Mouse (Mus musculus): ENCODE data around the gene Nr1i2. TPM values are rescaled to one million over a fixed set of nuclear protein-coding genes. Genes with fewer than 3 reads are reported as not detected.
"Not testable (repeated sequence)": the region's sequence is repeated elsewhere in the genome, so short reads cannot be mapped to it uniquely, and the experiment has no call there.

Nr1i2 gene
- polyA plus RNA-seq, 1 experiment from 2014 or later, result 12.1 TPM

GRCm38 (mm10) chr16:38245849-38246585, 48.6 kb downstream of the Nr1i2 start:
- Histone ChIP-seq H3K4me3 (replicated peaks) (no peak overlapping the region), H3K4me2 (replicated peaks) (no peak overlapping the region), H3K27me3 (replicated peaks) (no peaks in the 10 kb centered on the region), H3K36me3 (no peaks in the 10 kb centered on the region), H3K4me1 (replicated peaks) (0 out of 2 replicates have a peak, but pooled peaks cover 2% of the 10 kb centered on the region), H3K27ac (no peak overlapping the region), H3K9me3 (no peaks in the 10 kb centered on the region), H3K9ac (no peak overlapping the region)
- WGBS, result 77% methylated on average over 5 of the region's 5 CpGs
- ATAC-seq, result no peak

- Histone ChIP-seq H3K4me1 (replicated peaks) (0 out of 2 replicates have a peak, but pooled peaks cover 2% of the 10 kb centered on the region), H3K36me3 (0 out of 2 replicates have a peak, but pooled peaks cover 2% of the 10 kb centered on the region), H3K4me2 (replicated peaks) (no peak overlapping the region), H3K27ac (no peak overlapping the region), H3K27me3 (replicated peaks) (no peaks in the 10 kb centered on the region), H3K4me3 (replicated peaks) (no peak overlapping the region), H3K9me3 (no peaks in the 10 kb centered on the region), H3K9ac (no peak overlapping the region)
- no peak for ATAC-seq
- WGBS, result 60% methylated on average over 2 of the region's 2 CpGs
Observed at GRCm38 (mm10) chr16:38245379-38245778, 49.2 kb downstream of the Nr1i2 start.

GRCm38 (mm10) chr16:38244111-38244510, 50.5 kb downstream of the Nr1i2 start:
- 95% methylated on average over 6 of the region's 6 CpGs for WGBS

GRCm38 (mm10) chr16:38240167-38240566, 54.5 kb downstream of the Nr1i2 start:
- no peak for ATAC-seq
- H3K9ac ChIP-seq, result no peak overlapping the region
- no peak overlapping the region for H3K4me2 ChIP-seq (replicated peaks)
- no peaks in the 10 kb centered on the region for H3K4me1 ChIP-seq (replicated peaks)
- WGBS, result 95% methylated on average over 10 of the region's 10 CpGs
- no peaks in the 10 kb centered on the region for H3K27me3 ChIP-seq (replicated peaks)
- H3K27ac ChIP-seq, result no peak overlapping the region
- H3K4me3 ChIP-seq (replicated peaks), result no peak overlapping the region
- peaks cover 2% of the 10 kb centered on the region; the same call in 1 of the 2 replicates for H3K36me3 ChIP-seq
- H3K9me3 ChIP-seq, result no peaks in the 10 kb centered on the region

More at GRCm38 (mm10) chr16:38244111-38244510, 50.5 kb downstream of the Nr1i2 start:
- Histone ChIP-seq H3K4me1 (replicated peaks) (0 out of 2 replicates have a peak, but pooled peaks cover 2% of the 10 kb centered on the region), H3K4me3 (replicated peaks) (no peak overlapping the region), H3K27ac (no peak overlapping the region), H3K9me3 (no peaks in the 10 kb centered on the region), H3K36me3 (0 out of 2 replicates have a peak, but pooled peaks cover 2% of the 10 kb centered on the region), H3K27me3 (replicated peaks) (no peaks in the 10 kb centered on the region), H3K4me2 (replicated peaks) (no peak overlapping the region), H3K9ac (no peak overlapping the region)
- no peak for ATAC-seq

GRCm38 (mm10) chr16:38239729-38240128, 54.9 kb downstream of the Nr1i2 start:
- H3K27ac ChIP-seq, result no peak overlapping the region
- H3K27me3 ChIP-seq (replicated peaks), result no peaks in the 10 kb centered on the region
- no peak for ATAC-seq
- WGBS, result 70% methylated on average over 5 of the region's 5 CpGs
- peaks cover 2% of the 10 kb centered on the region; the same call in 1 of the 2 replicates for H3K36me3 ChIP-seq
- H3K4me1 ChIP-seq (replicated peaks), result no peaks in the 10 kb centered on the region
- no peak overlapping the region for H3K4me3 ChIP-seq (replicated peaks)
- H3K9ac ChIP-seq, result no peak overlapping the region
- no peak overlapping the region for H3K4me2 ChIP-seq (replicated peaks)
- H3K9me3 ChIP-seq, result no peaks in the 10 kb centered on the region

GRCm38 (mm10) chr16:38236936-38237585, 57.6 kb downstream of the Nr1i2 start:
- no peaks in the 10 kb centered on the region for H3K9me3 ChIP-seq

GRCm38 (mm10) chr16:38222491-38222890, 72.1 kb downstream of the Nr1i2 start:
- ATAC-seq; H3K4me3 ChIP-seq (replicated peaks); H3K4me1 ChIP-seq (replicated peaks); H3K9me3 ChIP-seq; H3K4me2 ChIP-seq (replicated peaks); H3K27me3 ChIP-seq (replicated peaks); H3K27ac ChIP-seq; H3K9ac ChIP-seq: not testable (repeated sequence)
- 95% methylated on average over 5 of the region's 5 CpGs for WGBS
- H3K36me3 ChIP-seq, result peaks cover 18% of the 10 kb centered on the region

More at GRCm38 (mm10) chr16:38236936-38237585, 57.6 kb downstream of the Nr1i2 start:
- H3K4me2 ChIP-seq (replicated peaks), result no peak overlapping the region
- H3K27ac ChIP-seq, result no peak overlapping the region
- no peak for ATAC-seq
- H3K36me3 ChIP-seq, result peaks cover 2% of the 10 kb centered on the region; the same call in 1 of the 2 replicates
- WGBS, result 52% methylated on average over 4 of the region's 4 CpGs
- H3K4me1 ChIP-seq (replicated peaks), result no peaks in the 10 kb centered on the region
- no peak overlapping the region for H3K4me3 ChIP-seq (replicated peaks)
- no peak overlapping the region for H3K9ac ChIP-seq
- H3K27me3 ChIP-seq (replicated peaks), result no peaks in the 10 kb centered on the region

- no peak overlapping the region for H3K9ac ChIP-seq
- 0 out of 2 replicates have a peak, but pooled peaks cover 4% of the 10 kb centered on the region for H3K36me3 ChIP-seq
- H3K4me3 ChIP-seq (replicated peaks), result no peak overlapping the region
- H3K27ac ChIP-seq, result no peak overlapping the region
- WGBS, result 91% methylated on average over 7 of the region's 7 CpGs
- no peak overlapping the region for H3K4me2 ChIP-seq (replicated peaks)
- ATAC-seq, result no peak
- no peaks in the 10 kb centered on the region for H3K9me3 ChIP-seq
- no peaks in the 10 kb centered on the region for H3K4me1 ChIP-seq (replicated peaks)
- H3K27me3 ChIP-seq (replicated peaks), result no peaks in the 10 kb centered on the region
Observed at GRCm38 (mm10) chr16:38205272-38205671, 89.4 kb downstream of the Nr1i2 start.

Other genes starting within 250 kb of the Nr1i2 start
- 45.6 and 48.4 TPM in 2 replicates for gene Gsk3b, start 205.8 kb downstream of the Nr1i2 start, polyA plus RNA-seq (2015; fragmentation: Nextera tagmentation; extraction: Ambion mirVana)
- 0.08 and 0.18 TPM in 2 replicates for gene Maats1, start 47.3 kb upstream of the Nr1i2 start, polyA plus RNA-seq (2015; fragmentation: Nextera tagmentation; extraction: Ambion mirVana)
- 233 TPM in 2 replicates for gene Cox17, start 52.2 kb upstream of the Nr1i2 start, polyA plus RNA-seq (2015; fragmentation: Nextera tagmentation; extraction: Ambion mirVana)
- 0.53 TPM in 1 of 2 replicates, not detected in the other for gene Gm21987, start 52.2 kb upstream of the Nr1i2 start, polyA plus RNA-seq (2015; fragmentation: Nextera tagmentation; extraction: Ambion mirVana)
- gene Popdc2, start 67.4 kb upstream of the Nr1i2 start, polyA plus RNA-seq (2015; fragmentation: Nextera tagmentation; extraction: Ambion mirVana), result 14.8 and 15.4 TPM in 2 replicates
- 1.3 and 1.7 TPM in 2 replicates for gene Pla1a, start 138.3 kb upstream of the Nr1i2 start, polyA plus RNA-seq (2015; fragmentation: Nextera tagmentation; extraction: Ambion mirVana)
- gene Adprh, start 157.9 kb upstream of the Nr1i2 start, polyA plus RNA-seq (2015; fragmentation: Nextera tagmentation; extraction: Ambion mirVana), result 83.4 and 84.7 TPM in 2 replicates
- 0.18 and 0.21 TPM in 2 replicates for gene Cd80, start 160.7 kb upstream of the Nr1i2 start, polyA plus RNA-seq (2015; fragmentation: Nextera tagmentation; extraction: Ambion mirVana)
- gene Timmdc1, start 227.8 kb upstream of the Nr1i2 start, polyA plus RNA-seq (2015; fragmentation: Nextera tagmentation; extraction: Ambion mirVana), result 25.6 and 26.6 TPM in 2 replicates